Mouse (Mus musculus) hindbrain, embryonic 16.5 days (tissue): Measurements from ENCODE around the gene Rplp0. TPM values are rescaled to one million over a fixed set of nuclear protein-coding genes. Genes with fewer than 3 reads are reported as not detected.
"Not testable (repeated sequence)": the region's sequence is repeated elsewhere in the genome, so short reads cannot be mapped to it uniquely, and the experiment has no call there.

ENCODE experiments used
- ATAC-seq: fragments of 200-750 bp; cut with Nextera tagmentation; 2 replicates; pipeline ENCODE4 v1.8.0; 2017; ENCODE audit warnings: moderate TSS enrichment, moderate library complexity
- H3K27ac ChIP-seq: fragments of 300-500 bp; sonication (generic); 2 replicates; pipeline ENCODE4 v1.5.1; 2014; ENCODE audit warnings: low read depth, mild to moderate bottlenecking, control low read depth, low read length, moderate library complexity
- H3K27me3 ChIP-seq: fragments of 300-500 bp; sonication (generic); replicated peaks from 2 replicates; pipeline ENCODE4 v1.6.1; 2014; ENCODE audit warnings: low read length; ENCODE audit not compliant: control insufficient read depth, insufficient read depth
- H3K36me3 ChIP-seq: fragments of 300-500 bp; sonication (generic); 2 replicates; pipeline ENCODE4 v1.6.1; 2014; ENCODE audit warnings: mild to moderate bottlenecking, low read length, moderate library complexity, mixed read lengths; ENCODE audit not compliant: control insufficient read depth, insufficient read depth
- H3K4me1 ChIP-seq: fragments of 300-500 bp; sonication (generic); 2 replicates; pipeline ENCODE4 v1.6.1; 2014; ENCODE audit warnings: low read depth, low read length; ENCODE audit not compliant: control insufficient read depth, insufficient read depth
- H3K4me2 ChIP-seq: fragments of 300-500 bp; sonication (generic); 2 replicates; pipeline ENCODE4 v1.6.1; 2014; ENCODE audit warnings: mild to moderate bottlenecking, low read length, control low read depth, moderate library complexity
- H3K4me3 ChIP-seq: fragments of 300-500 bp; sonication (generic); 2 replicates; pipeline ENCODE4 v1.5.1; 2014; ENCODE audit warnings: mild to moderate bottlenecking, low read length, control low read depth, moderate library complexity
- H3K9ac ChIP-seq: fragments of 300-500 bp; sonication (generic); 2 replicates; pipeline ENCODE4 v1.6.1; 2014; ENCODE audit warnings: low read depth, mild to moderate bottlenecking, control low read depth, low read length, moderate library complexity
- H3K9me3 ChIP-seq: fragments of 300-500 bp; sonication (generic); 2 replicates; pipeline ENCODE4 v1.6.1; 2014; ENCODE audit warnings: mild to moderate bottlenecking, low read length, moderate library complexity; ENCODE audit not compliant: control insufficient read depth
- WGBS: fragments of 180-500 bp; shearing (Covaris S2); extraction: QIAGEN DNeasy Blood & Tissue Kit; methylation state at CpG from one replicate; pipeline ENCODE4 v1.1.7; 2014; 5-methylcytosine and 5-hydroxymethylcytosine counted together
- polyA plus RNA-seq: library from polyadenylated mRNA; unstranded; fragments of >200 nt; fragmentation: Nextera tagmentation; extraction: Ambion mirVana; gene quantifications from 2 replicates; pipeline ENCODE4 v1.2.1, GENCODE M21; 2015

Gene Rplp0
- polyA plus RNA-seq, 1 experiment from 2014 or later, result 834 TPM

GRCm38 (mm10) chr5:115516908-115517307, 42.4 kb upstream of the Rplp0 start:
- no peaks in the 10 kb centered on the region for H3K9me3 ChIP-seq
- H3K4me2 ChIP-seq, result no peak overlapping the region
- WGBS, result 92% methylated on average over 7 of the region's 7 CpGs
- no peak overlapping the region for H3K27ac ChIP-seq
- H3K27me3 ChIP-seq, result no peaks in the 10 kb centered on the region
- no peak overlapping the region for H3K9ac ChIP-seq
- no peaks in the 10 kb centered on the region for H3K36me3 ChIP-seq
- no peak for ATAC-seq
- H3K4me1 ChIP-seq, result peaks cover 6% of the 10 kb centered on the region
- H3K4me3 ChIP-seq, result no peak overlapping the region

- no peak overlapping the region for H3K4me3 ChIP-seq
- H3K9me3 ChIP-seq, result no peaks in the 10 kb centered on the region
- no peak overlapping the region for H3K9ac ChIP-seq
- WGBS, result 88% methylated on average over 9 of the region's 9 CpGs
- H3K27me3 ChIP-seq, result no peaks in the 10 kb centered on the region
- no peaks in the 10 kb centered on the region for H3K36me3 ChIP-seq
- H3K27ac ChIP-seq, result no peak overlapping the region
- peaks cover 6% of the 10 kb centered on the region for H3K4me1 ChIP-seq
- no peak overlapping the region for H3K4me2 ChIP-seq
- no peak for ATAC-seq
Observed at GRCm38 (mm10) chr5:115517501-115517900, 41.8 kb upstream of the Rplp0 start.

GRCm38 (mm10) chr5:115518214-115518613, 41.1 kb upstream of the Rplp0 start:
- not testable (repeated sequence) for H3K9me3 ChIP-seq, H3K4me3 ChIP-seq, H3K36me3 ChIP-seq, H3K9ac ChIP-seq, H3K4me2 ChIP-seq, H3K27me3 ChIP-seq, ATAC-seq, H3K27ac ChIP-seq, H3K4me1 ChIP-seq
- WGBS, result 90% methylated on average over 7 of the region's 8 CpGs

GRCm38 (mm10) chr5:115520325-115520869, 38.9 kb upstream of the Rplp0 start:
- H3K27ac ChIP-seq, result no peak overlapping the region; the same call in 1 of the 2 replicates

GRCm38 (mm10) chr5:115521553-115522461, 37.5 kb upstream of the Rplp0 start:
- Histone ChIP-seq H3K36me3 (no peaks in the 10 kb centered on the region), H3K4me1 (peaks cover 7% of the 10 kb centered on the region), H3K9me3 (no peaks in the 10 kb centered on the region), H3K27me3 (no peaks in the 10 kb centered on the region), H3K27ac (0 out of 2 replicates have a peak overlapping the region, but pooled peaks have one; percentile 41), H3K4me2 (no peak overlapping the region), H3K9ac (no peak overlapping the region), H3K4me3 (no peak overlapping the region)
- ATAC-seq, result no peak
- 70% methylated on average over 21 of the region's 21 CpGs for WGBS

More at GRCm38 (mm10) chr5:115520325-115520869, 38.9 kb upstream of the Rplp0 start:
- Histone ChIP-seq H3K27me3 (no peaks in the 10 kb centered on the region), H3K4me2 (no peak overlapping the region), H3K9me3 (no peaks in the 10 kb centered on the region), H3K4me1 (peaks cover 4% of the 10 kb centered on the region), H3K4me3 (no peak overlapping the region), H3K9ac (no peak overlapping the region), H3K36me3 (no peaks in the 10 kb centered on the region)
- ATAC-seq, result no peak
- 75% methylated on average over 21 of the region's 21 CpGs for WGBS

- ATAC-seq, result no peak
- Histone ChIP-seq H3K4me3 (no peak overlapping the region), H3K27ac (no peak overlapping the region), H3K27me3 (no peaks in the 10 kb centered on the region), H3K4me1 (peaks cover 7% of the 10 kb centered on the region), H3K9me3 (no peaks in the 10 kb centered on the region), H3K9ac (no peak overlapping the region), H3K36me3 (no peaks in the 10 kb centered on the region), H3K4me2 (no peak overlapping the region)
- WGBS, result 80% methylated on average over 4 of the region's 4 CpGs
Observed at GRCm38 (mm10) chr5:115522531-115522930, 36.7 kb upstream of the Rplp0 start.

- Histone ChIP-seq H3K4me2 (no peak overlapping the region), H3K27ac (no peak overlapping the region), H3K9me3 (no peaks in the 10 kb centered on the region), H3K27me3 (no peaks in the 10 kb centered on the region), H3K4me3 (no peak overlapping the region), H3K4me1 (peaks cover 7% of the 10 kb centered on the region), H3K9ac (no peak overlapping the region), H3K36me3 (no peaks in the 10 kb centered on the region)
- ATAC-seq, result no peak
- WGBS, result 79% methylated on average over 15 of the region's 15 CpGs
Observed at GRCm38 (mm10) chr5:115522981-115523499, 36.2 kb upstream of the Rplp0 start.

- Histone ChIP-seq H3K9ac (no peak overlapping the region), H3K27me3 (no peaks in the 10 kb centered on the region), H3K36me3 (no peaks in the 10 kb centered on the region), H3K4me2 (no peak overlapping the region), H3K4me1 (peaks cover 7% of the 10 kb centered on the region), H3K9me3 (no peaks in the 10 kb centered on the region), H3K4me3 (no peak overlapping the region), H3K27ac (no peak overlapping the region; the same call in 1 of the 2 replicates)
- ATAC-seq, result no peak
- WGBS, result 10% methylated on average over 15 of the region's 15 CpGs
Observed at GRCm38 (mm10) chr5:115523971-115524370, 35.3 kb upstream of the Rplp0 start.

- WGBS, result 45% methylated on average over 12 of the region's 12 CpGs
Observed at GRCm38 (mm10) chr5:115524471-115524870, 34.8 kb upstream of the Rplp0 start.

More at GRCm38 (mm10) chr5:115524471-115524870, 34.8 kb upstream of the Rplp0 start:
- H3K4me2 ChIP-seq, result no peak overlapping the region
- no peak for ATAC-seq
- no peaks in the 10 kb centered on the region for H3K27me3 ChIP-seq
- peaks cover 10% of the 10 kb centered on the region for H3K4me1 ChIP-seq
- no peak overlapping the region for H3K4me3 ChIP-seq
- no peaks in the 10 kb centered on the region for H3K36me3 ChIP-seq
- H3K9ac ChIP-seq, result no peak overlapping the region
- no peak overlapping the region; the same call in 1 of the 2 replicates for H3K27ac ChIP-seq
- H3K9me3 ChIP-seq, result no peaks in the 10 kb centered on the region
